Comparison of ENCODE assay signal across 24 mouse cellular contexts in genomic region chr1:186034443-186034842, GRCm38 (mm10).
DNase-seq lines count a peak whose midpoint lies in the region; ATAC-seq and TF ChIP-seq lines count a peak whose summit lies in the region.
"Had no signal": no experiment of that assay in that cellular context is flagged by ENCODE, and none has a peak within 500 bp of the region (broad histone marks: within the 10 kb centered on the region; RNA-seq: fewer than 3 reads in every experiment).

No protein-coding gene starts in this region.

- no peak for TF ChIP-seq POLR2A in liver, adult 2 months (IDR thresholded peaks at IDR 0.05; ENCODE audit: extremely low read depth, insufficient read depth, low read length)

- 23% methylated on average over 2 of the region's 2 CpGs for WGBS in liver, adult 2 months
- 27% methylated on average over 2 of the region's 2 CpGs for WGBS in liver, embryonic 14.5 days (ENCODE audit: insufficient replicate concordance)
- 41% methylated on average over 2 of the region's 2 CpGs for WGBS in liver, postnatal 0 days (ENCODE audit: insufficient replicate concordance)
- WGBS in forebrain, embryonic 16.5 days, result 76% methylated on average over 2 of the region's 2 CpGs

- no peak overlapping the region for H3K9ac ChIP-seq in liver, adult 2 months (ENCODE audit: low read depth, low read length)
- H3K9ac ChIP-seq in liver, embryonic 14.5 days (replicated peaks), result no peak overlapping the region
- no peak overlapping the region for H3K9ac ChIP-seq in liver, postnatal 0 days (replicated peaks)
- H3K9ac ChIP-seq in forebrain, embryonic 16.5 days (replicated peaks; ENCODE audit: low read depth, low read length), result no peak overlapping the region
- H3K9ac ChIP-seq: forebrain, embryonic 13.5 days; hindbrain, embryonic 12.5 days; hindbrain, embryonic 15.5 days had no signal

- no peak for TF ChIP-seq CTCF in liver, adult 2 months (IDR thresholded peaks at IDR 0.05; ENCODE audit: low read depth, low read length)
- no peak for TF ChIP-seq CTCF in liver, embryonic 14.5 days (IDR thresholded peaks at IDR 0.05; ENCODE audit: low read depth)
- no peak for TF ChIP-seq CTCF in liver, postnatal 0 days (IDR thresholded peaks at IDR 0.05; ENCODE audit: low read depth)

- H3K9me3 ChIP-seq in liver, embryonic 14.5 days (ENCODE audit: control insufficient read depth, low read length), result no peaks in the 10 kb centered on the region
- no peaks in the 10 kb centered on the region for H3K9me3 ChIP-seq in liver, postnatal 0 days (ENCODE audit: low read length)
- no peaks in the 10 kb centered on the region for H3K9me3 ChIP-seq in forebrain, embryonic 16.5 days (ENCODE audit: control insufficient read depth, low read length)
- H3K9me3 ChIP-seq: forebrain, embryonic 10.5 days; forebrain, embryonic 13.5 days; hindbrain, embryonic 12.5 days; hindbrain, embryonic 15.5 days had no signal

- peak; percentile 66 for DNase-seq in liver, adult 2 months (ENCODE audit: extremely low read depth, low read depth, low spot score)
- DNase-seq in liver, result no peak
- peak in 1 of 3 experiments; percentile 12 for DNase-seq in liver, embryonic 14.5 days (ENCODE audit: low read depth in 3 of 3, low spot score in 3 of 3)
- DNase-seq in liver, postnatal 0 days, result no peak
- DNase-seq in embryo, embryonic 11 days, result no peak
- DNase-seq in cerebellum, adult 11 months, result no peak
- DNase-seq: adrenal gland, postnatal 10 days; adrenal gland, postnatal 36 days; B cell, adult 2 months; cerebellum, adult 2 months; cerebellum, adult 9-11 months; cerebellum, postnatal 25 days; gastrocnemius, postnatal 10 days; gastrocnemius, postnatal 36 days; heart, adult 2 months had no signal

- H3K4me3 ChIP-seq in liver, adult 2 months (ENCODE audit: insufficient read depth, low read depth, low read length), result no peak overlapping the region
- no peak overlapping the region for H3K4me3 ChIP-seq in liver, embryonic 14.5 days (ENCODE audit: insufficient read depth in 1 of 2, low read depth in 2 of 2, low read length in 2 of 2)
- no peak overlapping the region for H3K4me3 ChIP-seq in liver, postnatal 0 days (ENCODE audit: low read depth, low read length)
- H3K4me3 ChIP-seq in forebrain, embryonic 16.5 days (replicated peaks; ENCODE audit: low read length), result no peak overlapping the region
- H3K4me3 ChIP-seq: forebrain, embryonic 10.5 days; forebrain, embryonic 13.5 days; heart, adult 2 months; hindbrain, embryonic 12.5 days; hindbrain, embryonic 15.5 days had no signal

- peak overlapping the region; percentile 13; the same call in 1 of the 2 replicates for H3K4me2 ChIP-seq in liver, embryonic 14.5 days (ENCODE audit: low read depth)
- peak overlapping the region; percentile 38; the same call in 1 of the 2 replicates for H3K4me2 ChIP-seq in liver, postnatal 0 days (ENCODE audit: low read depth, low read length)
- no peak overlapping the region for H3K4me2 ChIP-seq in forebrain, embryonic 16.5 days (ENCODE audit: low read length)
- H3K4me2 ChIP-seq: forebrain, embryonic 13.5 days; heart, embryonic 11.5 days; hindbrain, embryonic 12.5 days; hindbrain, embryonic 15.5 days had no signal

- peak; percentile 51; the same call in 1 of the 2 replicates for ATAC-seq in liver, embryonic 14.5 days (ENCODE audit: insufficient read depth)
- peak; percentile 83 for ATAC-seq in liver, postnatal 0 days
- ATAC-seq in forebrain, embryonic 16.5 days, result no peak
- ATAC-seq: forebrain, embryonic 13.5 days; Patski had no signal

- no peaks in the 10 kb centered on the region for H3K79me2 ChIP-seq in liver, adult 2 months (ENCODE audit: control insufficient read depth, insufficient read depth, low read length)

- no peak overlapping the region for H3K27ac ChIP-seq in liver, adult 2 months (replicated peaks; ENCODE audit: insufficient read depth, low read depth, low read length)
- H3K27ac ChIP-seq in liver, embryonic 14.5 days, result no peak overlapping the region
- H3K27ac ChIP-seq in liver, postnatal 0 days (ENCODE audit: low read depth), result peak overlapping the region; percentile 48; the same call in 1 of the 2 replicates
- no peak overlapping the region for H3K27ac ChIP-seq in forebrain, embryonic 16.5 days (ENCODE audit: low read length)
- H3K27ac ChIP-seq: forebrain, embryonic 10.5 days; forebrain, embryonic 13.5 days; heart, adult 2 months; hindbrain, embryonic 12.5 days; hindbrain, embryonic 15.5 days had no signal

- H3K27me3 ChIP-seq in liver, adult 2 months (ENCODE audit: control insufficient read depth, insufficient read depth, low read length), result no peaks in the 10 kb centered on the region
- no peaks in the 10 kb centered on the region for H3K27me3 ChIP-seq in liver, embryonic 14.5 days (ENCODE audit: control insufficient read depth, insufficient read depth, low read length)
- H3K27me3 ChIP-seq in liver, postnatal 0 days (ENCODE audit: insufficient read depth, low read length), result no peaks in the 10 kb centered on the region
- H3K27me3 ChIP-seq in forebrain, embryonic 16.5 days (replicated peaks; ENCODE audit: control insufficient read depth, insufficient read depth, low read length), result no peaks in the 10 kb centered on the region
- H3K27me3 ChIP-seq: CH12.LX; forebrain, embryonic 13.5 days; hindbrain, embryonic 12.5 days; hindbrain, embryonic 15.5 days; Patski had no signal

- H3K36me3 ChIP-seq in liver, adult 2 months (ENCODE audit: control insufficient read depth, insufficient read depth, low read length), result no peaks in the 10 kb centered on the region
- H3K36me3 ChIP-seq in liver, embryonic 14.5 days (replicated peaks; ENCODE audit: control insufficient read depth, insufficient read depth, low read depth), result no peaks in the 10 kb centered on the region
- H3K36me3 ChIP-seq in liver, postnatal 0 days (replicated peaks; ENCODE audit: insufficient read depth, low read length), result no peaks in the 10 kb centered on the region
- no peaks in the 10 kb centered on the region for H3K36me3 ChIP-seq in forebrain, embryonic 16.5 days (ENCODE audit: control insufficient read depth, insufficient read depth)
- H3K36me3 ChIP-seq: forebrain, embryonic 10.5 days; G1E; hindbrain, embryonic 12.5 days; hindbrain, embryonic 15.5 days had no signal

- TF ChIP-seq EP300 in liver, embryonic 14.5 days (IDR thresholded peaks at IDR 0.05; ENCODE audit: low read depth), result no peak
- no peak for TF ChIP-seq EP300 in liver, postnatal 0 days (IDR thresholded peaks at IDR 0.05; ENCODE audit: low read depth)

- H3K4me1 ChIP-seq in liver, adult 2 months (ENCODE audit: control insufficient read depth, insufficient read depth, low read length), result peaks cover 2% of the 10 kb centered on the region; the same call in 1 of the 2 replicates
- 0 out of 4 replicates have a peak, but pooled peaks cover 0 to 2% of the 10 kb centered on the region in 2 experiments for H3K4me1 ChIP-seq in liver, embryonic 14.5 days (replicated peaks; ENCODE audit: control insufficient read depth in 2 of 2, insufficient read depth in 2 of 2, low read length in 1 of 2)
- no peaks in the 10 kb centered on the region; the same call in 1 of the 2 replicates for H3K4me1 ChIP-seq in liver, postnatal 0 days (ENCODE audit: insufficient read depth)
- no peaks in the 10 kb centered on the region for H3K4me1 ChIP-seq in forebrain, embryonic 16.5 days (replicated peaks; ENCODE audit: control insufficient read depth, insufficient read depth, low read length)
- H3K4me1 ChIP-seq: forebrain, embryonic 10.5 days; forebrain, embryonic 13.5 days; hindbrain, embryonic 12.5 days; hindbrain, embryonic 15.5 days had no signal
